Mouse (Mus musculus) forebrain, embryonic 10.5 days (tissue): ENCODE measurements around the gene Rbm33. TPM values are rescaled to one million over a fixed set of nuclear protein-coding genes. Genes with fewer than 3 reads are reported as not detected.

Source experiments
- DNase-seq: peaks from one replicate; pipeline ENCODE4 v3.0.0-alpha.2; 2017; ENCODE audit warnings: low spot score; ENCODE audit errors: extremely low spot score
- H3K27ac ChIP-seq: fragments of 300-500 bp; sonication (generic); 2 replicates; pipeline ENCODE4 v1.5.1; 2016; ENCODE audit warnings: mild to moderate bottlenecking
- H3K27me3 ChIP-seq: fragments of 300-500 bp; sonication (generic); 2 replicates; pipeline ENCODE4 v1.6.1; 2016; ENCODE audit warnings: mild to moderate bottlenecking; ENCODE audit not compliant: poor library complexity, severe bottlenecking
- H3K36me3 ChIP-seq: fragments of 300-500 bp; sonication (generic); replicated peaks from 2 replicates; pipeline ENCODE4 v1.6.1; 2016; ENCODE audit warnings: mild to moderate bottlenecking, moderate library complexity
- H3K4me1 ChIP-seq: fragments of 300-500 bp; sonication (generic); 2 replicates; pipeline ENCODE4 v1.6.1; 2016
- H3K4me3 ChIP-seq: fragments of 300-500 bp; sonication (generic); 2 replicates; pipeline ENCODE4 v1.5.1; 2016; ENCODE audit warnings: mild to moderate bottlenecking, moderate library complexity
- H3K9me3 ChIP-seq: fragments of 300-500 bp; sonication (generic); 2 replicates; pipeline ENCODE4 v1.6.1; 2016; ENCODE audit warnings: mild to moderate bottlenecking, moderate library complexity
- WGBS: fragments of 180-500 bp; shearing (Covaris S2); methylation state at CpG from one replicate; pipeline ENCODE4 v1.1.7; 2016; 5-methylcytosine and 5-hydroxymethylcytosine counted together
- polyA plus RNA-seq: library from polyadenylated mRNA; unstranded; fragments of >200 nt; fragmentation: Nextera tagmentation; extraction: Ambion mirVana; gene quantifications from 2 replicates; pipeline ENCODE4 v1.2.1, GENCODE M21; 2016

Rbm33 gene
- polyA plus RNA-seq, 1 experiment from 2014 or later: 15.2 TPM

DNA sequence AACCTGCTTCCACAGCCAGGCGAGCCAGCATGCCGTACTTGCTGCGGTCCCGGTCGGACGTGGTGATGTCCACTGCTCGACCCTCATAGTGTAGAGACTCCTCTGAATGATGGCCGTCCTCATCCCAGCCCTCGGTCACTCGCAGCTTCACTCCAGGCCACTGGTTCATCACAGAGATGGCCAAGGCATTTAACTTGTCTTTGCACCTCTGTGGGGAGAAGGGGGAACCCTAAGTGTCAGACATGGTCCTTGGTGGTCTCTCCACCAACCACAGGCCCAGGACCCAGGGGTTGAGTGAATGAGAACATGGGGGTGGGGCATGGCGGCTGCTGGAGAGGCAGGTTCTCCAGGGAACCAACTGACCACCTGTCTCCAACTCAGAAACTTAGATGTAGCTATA lies 144.5 kb downstream of the Rbm33 start:
- 9% methylated on average over 11 of the region's 11 CpGs for WGBS
- H3K27ac ChIP-seq: no peak overlapping the region
- peaks cover 85% of the 10 kb centered on the region for H3K4me1 ChIP-seq
- no peak overlapping the region for H3K4me3 ChIP-seq
- no peak for DNase-seq
- H3K9me3 ChIP-seq: no peaks in the 10 kb centered on the region
- peaks cover 100% of the 10 kb centered on the region for H3K27me3 ChIP-seq
- H3K36me3 ChIP-seq: no peaks in the 10 kb centered on the region

- under 1% methylated on average over 33 of the region's 33 CpGs for WGBS
- 0 out of 2 replicates have a peak overlapping the region, but pooled peaks have one; percentile 20 for H3K27ac ChIP-seq
- H3K36me3 ChIP-seq: no peaks in the 10 kb centered on the region
- no peaks in the 10 kb centered on the region for H3K9me3 ChIP-seq
- peaks cover 87% of the 10 kb centered on the region for H3K4me1 ChIP-seq
- DNase-seq: peak; percentile 27
- H3K4me3 ChIP-seq: peak overlapping the region; percentile 58
- peaks cover 100% of the 10 kb centered on the region for H3K27me3 ChIP-seq
Observed at GRCm38 (mm10) chr5:28462741-28463590, 146.0 kb downstream of the Rbm33 start.

GRCm38 (mm10) chr5:28463656-28464055 lies 146.7 kb downstream of the Rbm33 start:
- Histone ChIP-seq H3K27ac (no peak overlapping the region), H3K4me3 (peak overlapping the region; percentile 58), H3K36me3 (no peaks in the 10 kb centered on the region), H3K27me3 (peaks cover 100% of the 10 kb centered on the region), H3K9me3 (no peaks in the 10 kb centered on the region), H3K4me1 (peaks cover 80% of the 10 kb centered on the region)
- 1% methylated on average over 10 of the region's 10 CpGs for WGBS
- DNase-seq: peak; percentile 22

- peak; percentile 31 for DNase-seq
- peaks cover 100% of the 10 kb centered on the region for H3K27me3 ChIP-seq
- WGBS: under 1% methylated on average over 73 of the region's 76 CpGs
- H3K36me3 ChIP-seq: no peaks in the 10 kb centered on the region
- H3K9me3 ChIP-seq: no peaks in the 10 kb centered on the region
- peaks cover 72% of the 10 kb centered on the region for H3K4me1 ChIP-seq
- H3K27ac ChIP-seq: peak overlapping the region; percentile 66
- H3K4me3 ChIP-seq: peak overlapping the region; percentile 58
Observed at GRCm38 (mm10) chr5:28464361-28465098, 147.6 kb downstream of the Rbm33 start.

GRCm38 (mm10) chr5:28465099-28465406 lies 148.1 kb downstream of the Rbm33 start:
- 0% methylated on average over 29 of the region's 29 CpGs for WGBS
- peak overlapping the region; percentile 66; the same call in 1 of the 2 replicates for H3K27ac ChIP-seq
- peaks cover 70% of the 10 kb centered on the region for H3K4me1 ChIP-seq

DNA sequence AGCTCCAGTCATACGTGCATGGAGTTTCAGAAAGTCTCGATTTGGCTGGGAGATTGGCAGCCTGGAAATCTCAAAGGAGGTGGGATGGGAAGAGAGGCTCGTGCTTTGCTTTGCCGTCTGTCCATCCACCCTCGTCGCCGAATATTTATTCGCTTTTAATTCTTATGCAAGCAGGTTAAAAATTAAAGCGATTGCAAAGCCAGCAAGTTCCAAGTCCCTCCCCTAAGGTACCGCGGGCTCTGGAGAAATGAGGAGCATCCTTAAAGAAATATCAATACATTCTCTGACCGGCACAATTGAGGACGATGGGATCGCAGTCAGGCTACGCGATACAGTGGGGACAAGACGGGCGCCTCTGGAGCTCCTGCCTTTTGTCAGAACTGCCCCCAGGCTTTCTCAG lies 148.6 kb downstream of the Rbm33 start:
- no peaks in the 10 kb centered on the region for H3K36me3 ChIP-seq
- DNase-seq: peak; percentile 19
- peaks cover 100% of the 10 kb centered on the region for H3K27me3 ChIP-seq
- peaks cover 65% of the 10 kb centered on the region for H3K4me1 ChIP-seq
- H3K4me3 ChIP-seq: peak overlapping the region; percentile 58
- no peaks in the 10 kb centered on the region for H3K9me3 ChIP-seq
- 0 out of 2 replicates have a peak overlapping the region, but pooled peaks have one; percentile 66 for H3K27ac ChIP-seq
- under 1% methylated on average over 18 of the region's 18 CpGs for WGBS

More at GRCm38 (mm10) chr5:28465099-28465406, 148.1 kb downstream of the Rbm33 start:
- Histone ChIP-seq H3K36me3 (no peaks in the 10 kb centered on the region), H3K9me3 (no peaks in the 10 kb centered on the region), H3K27me3 (peaks cover 100% of the 10 kb centered on the region), H3K4me3 (peak overlapping the region; percentile 58)
- DNase-seq: peak; percentile 32

DNA sequence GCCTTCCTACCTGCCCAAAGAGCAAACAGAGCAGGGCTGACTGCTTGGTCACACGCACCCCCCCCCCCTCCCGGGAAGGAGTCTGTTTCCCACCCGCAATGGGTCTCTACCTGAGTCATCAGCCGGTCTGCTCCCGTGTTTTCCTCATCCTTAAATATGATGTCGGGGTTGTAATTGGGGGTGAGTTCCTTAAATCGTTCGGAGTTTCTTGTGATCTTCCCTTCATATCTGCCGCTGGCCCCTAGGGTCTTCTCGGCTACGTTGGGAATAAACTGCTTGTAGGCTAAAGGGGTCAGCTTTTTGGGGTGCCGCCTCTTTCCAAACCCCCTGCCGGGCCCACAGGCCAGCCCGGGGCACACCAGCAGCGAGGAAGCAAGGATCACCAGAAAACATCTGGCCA lies 149.4 kb downstream of the Rbm33 start:
- Histone ChIP-seq H3K27me3 (peaks cover 97% of the 10 kb centered on the region), H3K36me3 (no peaks in the 10 kb centered on the region), H3K27ac (peak overlapping the region; percentile 44; the same call in 1 of the 2 replicates), H3K9me3 (no peaks in the 10 kb centered on the region), H3K4me1 (peaks cover 58% of the 10 kb centered on the region), H3K4me3 (peak overlapping the region; percentile 58)
- no peak for DNase-seq
- under 1% methylated on average over 15 of the region's 15 CpGs for WGBS

GRCm38 (mm10) chr5:28466760-28467306 lies 149.9 kb downstream of the Rbm33 start, which contains the start of gene Shh:
Gene Shh (minus strand): TSS chr5:28467256.
- H3K4me3 ChIP-seq: peak within 1 kb of the TSS; percentile 58
- H3K27me3 ChIP-seq: peaks cover 92% of the 10 kb centered on the region
- no peaks in the 10 kb centered on the region for H3K36me3 ChIP-seq
- under 1% methylated on average over 31 of the region's 31 CpGs for WGBS
- H3K4me1 ChIP-seq: peaks cover 53% of the 10 kb centered on the region
- H3K9me3 ChIP-seq: no peaks in the 10 kb centered on the region
- peak; percentile 36 for DNase-seq
- H3K27ac ChIP-seq: peak within 1 kb of the TSS; percentile 44; the same call in 1 of the 2 replicates

Other genes starting within 250 kb of the Rbm33 start
- gene Insig1, start 245.8 kb upstream of the Rbm33 start, polyA plus RNA-seq: 94.2 and 104 TPM in 2 replicates
- gene En2, start 151.4 kb upstream of the Rbm33 start, polyA plus RNA-seq: not detected in 2 replicates
- gene Cnpy1, start 71.3 kb upstream of the Rbm33 start, polyA plus RNA-seq: 0.79 and 1.6 TPM in 2 replicates
- gene Shh, start 150.1 kb downstream of the Rbm33 start, polyA plus RNA-seq: 2.3 and 2.6 TPM in 2 replicates